In the genomic region with DNA sequence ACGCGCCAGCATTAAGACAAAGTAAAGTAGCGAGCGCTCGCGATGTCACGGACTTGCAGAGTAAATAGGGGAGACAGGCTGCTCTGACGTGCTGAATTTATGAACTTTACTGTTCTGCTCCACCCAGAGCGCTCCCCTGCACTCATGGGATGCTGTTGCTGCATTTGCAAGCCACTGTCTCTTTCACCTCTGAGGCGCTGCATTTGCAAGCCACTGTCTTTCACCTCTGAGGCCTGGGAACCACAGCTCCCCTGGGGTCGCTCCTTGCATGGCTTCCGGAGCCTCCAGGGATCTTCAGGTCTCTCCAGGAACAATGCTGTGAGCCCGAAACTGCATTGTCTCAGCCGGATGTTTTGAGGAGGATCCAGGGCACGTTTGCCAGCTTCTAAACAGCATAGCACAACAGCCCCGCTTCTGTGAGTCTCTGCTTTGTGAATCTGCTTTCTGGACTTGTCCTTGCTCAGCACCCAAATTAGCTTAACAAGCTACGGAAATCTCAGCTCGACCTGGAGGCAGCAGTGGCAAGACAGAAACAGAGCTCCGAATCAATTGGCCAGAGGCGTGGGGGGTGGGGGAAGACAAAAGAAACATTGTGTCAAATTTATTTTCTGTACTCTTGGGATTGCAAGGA, we compare ENCODE assay signal across 8 mouse cellular contexts.
A peak's percentile ranks its signal among the peaks of the same experiment; 100 is the strongest.
DNase-seq lines count a peak whose midpoint lies in the region; ATAC-seq and TF ChIP-seq lines count a peak whose summit lies in the region.

No protein-coding gene starts in this region.

- under 1% methylated on average over 20 of the region's 20 CpGs for WGBS in forebrain, embryonic 11.5 days
- WGBS in hindbrain, embryonic 11.5 days = under 1% methylated on average over 20 of the region's 20 CpGs
- whole genome bisulfite sequencing in midbrain, embryonic 15.5 days = under 1% methylated on average over 20 of the region's 20 CpGs

- H3K4me2 ChIP-seq in forebrain, embryonic 11.5 days (ENCODE audit: low read depth, low read length, severe bottlenecking) = peak overlapping the region; percentile 89
- peak overlapping the region; percentile 89 for H3K4me2 ChIP-seq in hindbrain, embryonic 11.5 days (replicated peaks; ENCODE audit: low read depth, low read length)
- H3K4me2 ChIP-seq in midbrain, embryonic 15.5 days = peak overlapping the region; percentile 81

- intact Hi-C loops in left cerebral cortex, postnatal 36 days (cut with DNase I) = loop anchor here (2.0 to 10.0 kb wide), 4 partner anchors 137 to 1577 kb away; no protein-coding TSS in a partner anchor

- ATAC-seq in forebrain, embryonic 11.5 days (replicated peaks; ENCODE audit: low FRiP score) = peak; percentile 6; the same call in 1 of the 2 replicates
- peak; percentile 45; the same call in 1 of the 2 replicates for ATAC-seq in hindbrain, embryonic 11.5 days (ENCODE audit: low FRiP score)
- peak; percentile 61 for ATAC-seq in midbrain, embryonic 15.5 days (replicated peaks)

- no peaks in the 10 kb centered on the region for H3K36me3 ChIP-seq in E14TG2a.4 (ENCODE audit: insufficient read depth, low read length)
- no peaks in the 10 kb centered on the region for H3K36me3 ChIP-seq in forebrain, embryonic 11.5 days (ENCODE audit: control insufficient read depth, insufficient read depth, low read length)
- H3K36me3 ChIP-seq in hindbrain, embryonic 11.5 days (ENCODE audit: control insufficient read depth, insufficient read depth, low read length) = no peaks in the 10 kb centered on the region
- H3K36me3 ChIP-seq in midbrain, embryonic 15.5 days (replicated peaks) = no peaks in the 10 kb centered on the region

- no peaks in the 10 kb centered on the region for H3K27me3 ChIP-seq in E14TG2a.4 (ENCODE audit: insufficient read depth, low read length)
- H3K27me3 ChIP-seq in forebrain, embryonic 11.5 days (ENCODE audit: control insufficient read depth, insufficient read depth, low read length) = no peaks in the 10 kb centered on the region
- H3K27me3 ChIP-seq in hindbrain, embryonic 11.5 days (ENCODE audit: control insufficient read depth, insufficient read depth, low read length) = no peaks in the 10 kb centered on the region
- no peaks in the 10 kb centered on the region for H3K27me3 ChIP-seq in midbrain, embryonic 15.5 days (replicated peaks)

- no peak for TF ChIP-seq CTCF in E14TG2a.4 (conservative IDR thresholded peaks at IDR 0.05; ENCODE audit: low read length)

- no peaks in the 10 kb centered on the region for H3K9me3 ChIP-seq in E14TG2a.4 (ENCODE audit: low read length)
- no peaks in the 10 kb centered on the region for H3K9me3 ChIP-seq in forebrain, embryonic 11.5 days (ENCODE audit: control insufficient read depth, low read length)
- no peaks in the 10 kb centered on the region for H3K9me3 ChIP-seq in hindbrain, embryonic 11.5 days (ENCODE audit: control insufficient read depth, low read length)
- H3K9me3 ChIP-seq in midbrain, embryonic 15.5 days = no peaks in the 10 kb centered on the region

- H3K4me3 ChIP-seq in E14TG2a.4 (replicated peaks; ENCODE audit: low read length) = peak overlapping the region; percentile 69
- H3K4me3 ChIP-seq in forebrain, embryonic 11.5 days (ENCODE audit: low read depth, low read length) = peak overlapping the region; percentile 41
- H3K4me3 ChIP-seq in hindbrain, embryonic 11.5 days (ENCODE audit: low read depth, low read length) = peak overlapping the region; percentile 40
- peak overlapping the region; percentile 43 for H3K4me3 ChIP-seq in midbrain, embryonic 15.5 days

- H3K9ac ChIP-seq in forebrain, embryonic 11.5 days (ENCODE audit: low read length) = peak overlapping the region; percentile 66
- peak overlapping the region; percentile 72 for H3K9ac ChIP-seq in hindbrain, embryonic 11.5 days (ENCODE audit: low read depth, low read length)
- peak overlapping the region; percentile 55 for H3K9ac ChIP-seq in midbrain, embryonic 15.5 days

- peaks cover 38% of the 10 kb centered on the region for H3K4me1 ChIP-seq in E14TG2a.4 (replicated peaks; ENCODE audit: low read depth, low read length)
- H3K4me1 ChIP-seq in forebrain, embryonic 11.5 days (replicated peaks; ENCODE audit: control insufficient read depth, insufficient read depth, low read length) = peaks cover 7% of the 10 kb centered on the region; the same call in 1 of the 2 replicates
- no peaks in the 10 kb centered on the region for H3K4me1 ChIP-seq in hindbrain, embryonic 11.5 days (replicated peaks; ENCODE audit: control insufficient read depth, insufficient read depth, low read length)
- H3K4me1 ChIP-seq in midbrain, embryonic 15.5 days = peaks cover 37% of the 10 kb centered on the region

- H3K27ac ChIP-seq in forebrain, embryonic 11.5 days (ENCODE audit: low read depth, low read length) = peak overlapping the region; percentile 50
- peak overlapping the region; percentile 87 for H3K27ac ChIP-seq in hindbrain, embryonic 11.5 days (ENCODE audit: low read depth, low read length)
- peak overlapping the region; percentile 85 for H3K27ac ChIP-seq in midbrain, embryonic 15.5 days

- peak; percentile 1 to 3 for DNase-seq in adrenal gland, postnatal 36 days
- DNase-seq in forebrain, embryonic 11.5 days (ENCODE audit: low spot score) = peak; percentile 61
- peak; percentile 68 for DNase-seq in hindbrain, embryonic 11.5 days (ENCODE audit: low spot score)
- DNase-seq in left cerebral cortex, postnatal 36 days (ENCODE audit: low spot score in 2 of 2) = peak; percentile 36 to 40
- DNase-seq in spleen, adult 18-20 months = no peak
- DNase-seq in spleen, postnatal 14 days (ENCODE audit: low spot score in 2 of 2) = no peak

Comparison
In these comparisons a context has a peak if more than half of its experiments do, and no peak if none do; other contexts are left out.
1. DNase-seq: peak in adrenal gland, postnatal 36 days (2 of 2), forebrain, embryonic 11.5 days (single experiment), hindbrain, embryonic 11.5 days (single experiment) and left cerebral cortex, postnatal 36 days (2 of 2); none in spleen, adult 18-20 months (0 of 2) and spleen, postnatal 14 days (0 of 2).
2. ATAC-seq: peak in every context shown above with its lines; median percentile 61 in midbrain, embryonic 15.5 days; 45 in hindbrain, embryonic 11.5 days; 6 in forebrain, embryonic 11.5 days.
3. Peak in every context shown above with its lines, with median percentiles within 50 percentile points of each other: H3K4me3 ChIP-seq, H3K27ac ChIP-seq, H3K4me2 ChIP-seq and H3K9ac ChIP-seq.